Mouse (Mus musculus): ENCODE results near the gene Ankrd37.

Ankrd37 gene

GRCm38 (mm10) chr8:45973988-45974505 lies 31.5 kb downstream of the Ankrd37 start:
- no peak for DNase-seq

DNA sequence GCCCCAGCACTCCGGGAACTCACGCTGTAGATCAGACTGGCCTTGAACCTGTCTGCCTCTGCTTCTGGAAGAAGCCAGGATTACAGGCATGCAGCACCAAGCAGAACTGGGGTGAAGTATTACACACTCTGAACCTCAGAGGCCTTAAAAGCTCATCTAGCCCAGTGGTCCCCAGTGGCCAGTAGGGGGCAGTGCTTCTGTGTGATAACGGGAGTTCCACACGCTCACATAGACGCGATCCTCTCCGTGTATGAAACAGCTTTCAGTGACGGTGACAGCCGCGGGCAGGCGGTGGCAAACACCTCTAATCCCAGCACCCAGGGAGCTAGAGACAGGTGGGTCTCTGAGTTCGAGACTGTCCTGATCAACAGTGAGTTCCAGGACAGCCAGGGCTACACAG lies 34.6 kb downstream of the Ankrd37 start:
- DNase-seq, result no peak

DNA sequence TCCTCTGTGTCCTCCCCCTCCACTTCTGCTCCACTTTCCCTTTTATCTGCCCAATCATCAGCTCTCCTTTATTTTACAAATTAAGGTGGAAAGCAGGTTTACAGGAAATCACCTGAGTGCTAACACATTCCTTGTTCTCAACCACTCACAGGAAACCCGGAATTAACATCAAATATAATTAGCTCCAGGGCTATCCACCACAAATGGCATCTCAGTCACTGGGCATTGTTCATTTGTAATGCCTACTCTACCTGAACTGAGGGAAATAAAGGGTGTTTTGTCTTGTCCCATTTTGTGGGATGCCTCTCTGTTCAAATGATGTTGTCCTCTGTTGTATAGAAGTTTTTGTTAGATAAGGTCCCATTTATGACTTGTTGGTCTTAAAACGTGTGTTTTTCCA lies 54.9 kb downstream of the Ankrd37 start:
- no peak for DNase-seq

All from right cerebral cortex, postnatal 4 days (tissue).